Mouse (Mus musculus) ES-E14 (cell line): ENCODE results near the gene Bach2.

Source experiments
- CHD2 ChIP-seq: IDR thresholded peaks from 2 replicates; pipeline ENCODE4 v1.6.1; 2014; ENCODE audit warnings: mild to moderate bottlenecking, low read depth, low read length, inconsistent platforms
- HCFC1 ChIP-seq: IDR thresholded peaks from 2 replicates; pipeline ENCODE4 v1.6.1; 2012; ENCODE audit warnings: low read length, inconsistent platforms, borderline replicate concordance; ENCODE audit not compliant: insufficient read depth
- MAFK ChIP-seq: IDR thresholded peaks from 2 replicates; pipeline ENCODE4 v1.6.1; 2014; ENCODE audit warnings: mild to moderate bottlenecking, low read depth, low read length, inconsistent platforms; ENCODE audit not compliant: insufficient read depth
- ZC3H11A ChIP-seq: IDR thresholded peaks from 2 replicates; pipeline ENCODE4 v1.6.1; 2012; ENCODE audit warnings: low read depth, mild to moderate bottlenecking, inconsistent platforms, low read length, borderline replicate concordance
- ZNF384 ChIP-seq: IDR thresholded peaks from 2 replicates; pipeline ENCODE4 v1.6.1; 2012; ENCODE audit warnings: low read depth, low read length, inconsistent platforms

DNA sequence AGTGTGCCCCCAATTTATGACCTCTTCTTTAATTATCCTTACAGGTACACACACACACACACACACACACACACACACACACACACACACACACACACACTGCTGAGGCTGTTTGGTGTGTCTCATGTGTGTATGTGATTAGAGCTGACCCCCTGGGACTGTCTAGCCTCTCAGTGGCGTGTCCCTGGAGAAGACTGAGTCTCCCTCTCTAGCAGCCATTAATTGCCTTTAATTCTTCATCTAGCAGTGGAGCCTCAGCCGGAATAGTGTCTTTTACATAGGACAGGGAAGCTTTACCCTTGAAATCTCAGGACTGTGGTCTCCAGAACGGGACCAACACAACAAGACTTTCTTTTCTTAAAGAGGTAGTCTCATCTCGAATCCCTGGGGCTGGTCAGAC, 22.3 kb downstream of the Bach2 start:
- TF ChIP-seq MAFK = no peak
- no peak for TF ChIP-seq HCFC1
- no peak for TF ChIP-seq ZNF384
- no peak for TF ChIP-seq CHD2
- no peak for TF ChIP-seq ZC3H11A
